Mouse (Mus musculus) c-Kit-positive CD71-negative TER-119-negative erythroid progenitor cells, embryonic 14.5 days (primary cell): ENCODE results near the gene Ank3.
"Not testable (repeated sequence)": the region's sequence is repeated elsewhere in the genome, so short reads cannot be mapped to it uniquely, and the experiment has no call there.

ENCODE experiments used
- DNase-seq: peaks from one replicate; pipeline ENCODE4 v3.0.0-alpha.2; 2013; ENCODE audit warnings: low read depth

Gene Ank3

GRCm38 (mm10) chr10:69902024-69902423, 503.5 kb downstream of the Ank3 start:
- DNase-seq, result no peak

- no peak for DNase-seq
Measured at GRCm38 (mm10) chr10:69904321-69904720, 505.7 kb downstream of the Ank3 start.

GRCm38 (mm10) chr10:69907795-69908764, 509.5 kb downstream of the Ank3 start:
- no peak for DNase-seq

DNA sequence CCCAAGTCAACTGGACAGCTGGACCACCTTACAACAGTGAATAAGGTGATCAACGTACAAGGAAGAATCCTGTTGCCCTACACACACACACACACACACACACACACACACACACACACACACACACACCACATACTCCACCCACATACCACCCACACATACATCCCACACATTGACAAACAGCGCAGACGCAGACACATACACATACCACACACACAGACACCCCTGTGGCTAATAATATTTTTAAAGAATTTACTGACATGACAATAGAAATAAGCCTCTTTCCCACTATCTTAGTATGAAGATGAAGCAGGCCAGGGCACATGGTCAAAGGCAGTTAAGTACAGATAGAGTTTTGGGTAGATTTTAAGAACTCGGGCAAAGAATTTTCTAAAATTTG, 511.3 kb downstream of the Ank3 start:
- no peak for DNase-seq

DNA sequence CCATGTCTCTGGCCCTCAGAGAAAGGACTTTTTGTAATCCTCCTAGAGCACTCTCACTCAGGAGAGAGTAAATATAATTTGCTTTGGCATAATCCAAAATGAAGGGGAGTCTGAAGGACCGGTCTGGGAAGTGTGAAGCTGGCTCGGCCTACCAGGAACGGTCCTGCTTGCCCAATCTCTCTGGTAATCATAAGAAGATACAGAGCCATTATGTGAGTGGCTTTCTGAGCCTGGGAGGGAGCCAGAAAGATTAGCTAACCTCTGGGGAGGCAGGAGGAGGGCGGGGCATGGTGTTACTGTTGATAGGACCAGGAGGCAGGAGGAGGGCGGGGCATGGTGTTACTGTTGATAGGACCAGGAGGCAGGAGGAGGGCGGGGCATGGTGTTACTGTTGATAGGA, 511.7 kb downstream of the Ank3 start:
- DNase-seq, result not testable (repeated sequence)

- not testable (repeated sequence) for DNase-seq
Measured at GRCm38 (mm10) chr10:69910726-69911125, 512.2 kb downstream of the Ank3 start.

DNA sequence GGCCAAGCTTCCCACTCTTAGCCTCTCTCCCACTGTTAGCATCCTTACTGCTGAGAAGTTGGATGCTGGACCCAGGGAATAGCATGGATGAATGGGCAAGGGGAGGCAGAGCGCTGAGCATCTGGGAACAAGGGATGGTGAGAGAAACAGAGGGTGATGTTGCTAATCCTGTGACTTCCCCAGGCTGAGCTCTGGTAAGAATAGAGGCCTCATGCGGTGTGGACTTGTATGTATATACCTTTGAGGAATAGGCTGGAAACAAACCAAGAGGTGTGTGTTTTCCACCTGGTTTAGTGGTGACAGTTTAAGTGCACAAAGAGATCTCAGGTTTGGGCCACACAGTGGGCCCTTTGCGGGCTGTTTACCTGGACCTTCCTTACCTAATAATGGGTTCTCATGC, 517.0 kb downstream of the Ank3 start:
- no peak for DNase-seq

DNA sequence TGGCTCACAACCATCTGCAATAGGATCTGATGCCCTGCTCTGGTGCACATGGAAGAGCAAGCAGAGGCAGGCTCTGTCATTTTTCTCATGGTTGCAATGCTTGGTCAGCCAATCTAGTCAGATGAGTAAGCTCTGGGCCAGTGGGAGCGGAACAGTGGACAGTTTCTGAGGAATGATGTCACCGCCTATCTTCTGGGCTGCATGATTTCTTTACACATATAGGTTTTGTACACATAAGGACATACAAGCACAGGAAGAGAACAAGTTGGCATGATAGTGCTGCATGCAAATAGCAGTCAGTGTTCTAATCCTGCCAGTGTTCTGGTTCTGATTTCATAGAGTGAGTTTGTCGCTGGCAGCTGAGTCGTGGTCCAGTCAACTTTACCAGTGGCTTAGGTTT, 517.6 kb downstream of the Ank3 start:
- DNase-seq, result no peak

- no peak for DNase-seq
Measured at GRCm38 (mm10) chr10:69916689-69917435, 518.3 kb downstream of the Ank3 start.

GRCm38 (mm10) chr10:69917711-69918110, 519.1 kb downstream of the Ank3 start:
- DNase-seq, result no peak

- DNase-seq, result no peak
Measured at GRCm38 (mm10) chr10:69918461-69919151, 520.0 kb downstream of the Ank3 start.

GRCm38 (mm10) chr10:69919152-69919492, 520.5 kb downstream of the Ank3 start:
- no peak for DNase-seq

DNA sequence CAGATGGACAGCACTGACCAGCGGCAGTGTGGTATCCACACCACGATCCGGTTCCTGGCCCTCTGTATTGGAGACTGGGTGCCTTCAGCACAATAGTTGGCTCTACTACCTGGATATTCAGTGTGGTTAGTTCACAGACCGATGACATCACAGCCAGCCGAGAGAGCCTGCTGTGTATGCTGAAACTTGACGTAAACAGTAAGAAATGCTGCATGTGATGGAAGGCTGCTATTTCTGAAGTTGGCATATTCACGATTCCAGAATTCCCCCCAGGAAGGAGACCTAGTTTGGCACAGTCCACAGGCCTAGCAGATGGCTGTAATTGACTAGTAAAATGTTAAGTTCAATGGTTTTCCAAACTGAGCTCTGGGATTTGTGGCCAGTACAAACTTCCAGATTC, 521.2 kb downstream of the Ank3 start:
- no peak for DNase-seq

GRCm38 (mm10) chr10:69922076-69922475, 523.5 kb downstream of the Ank3 start:
- no peak for DNase-seq

- no peak for DNase-seq
Measured at GRCm38 (mm10) chr10:69923801-69924200, 525.2 kb downstream of the Ank3 start.

GRCm38 (mm10) chr10:69924321-69924720, 525.7 kb downstream of the Ank3 start:
- DNase-seq, result no peak

DNA sequence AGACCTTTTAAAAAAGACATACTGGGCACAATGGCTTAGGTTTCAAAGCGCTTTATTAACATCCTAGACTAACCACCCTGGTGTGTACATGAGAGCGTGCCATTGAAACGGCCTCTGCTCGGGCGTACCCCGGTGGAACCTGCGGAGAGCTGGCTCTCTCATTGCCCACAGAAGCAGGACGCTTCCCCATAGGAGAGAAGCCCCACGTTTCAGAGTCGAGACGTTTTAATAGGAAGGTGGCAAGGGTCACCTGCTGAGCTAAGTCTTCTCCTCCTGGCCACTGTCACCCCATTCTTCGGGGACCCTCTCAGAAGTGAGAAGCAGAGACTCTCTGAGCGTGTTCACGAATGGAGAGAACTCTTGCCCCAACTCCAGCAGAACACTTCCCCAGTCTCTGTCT, 526.3 kb downstream of the Ank3 start:
- no peak for DNase-seq

DNA sequence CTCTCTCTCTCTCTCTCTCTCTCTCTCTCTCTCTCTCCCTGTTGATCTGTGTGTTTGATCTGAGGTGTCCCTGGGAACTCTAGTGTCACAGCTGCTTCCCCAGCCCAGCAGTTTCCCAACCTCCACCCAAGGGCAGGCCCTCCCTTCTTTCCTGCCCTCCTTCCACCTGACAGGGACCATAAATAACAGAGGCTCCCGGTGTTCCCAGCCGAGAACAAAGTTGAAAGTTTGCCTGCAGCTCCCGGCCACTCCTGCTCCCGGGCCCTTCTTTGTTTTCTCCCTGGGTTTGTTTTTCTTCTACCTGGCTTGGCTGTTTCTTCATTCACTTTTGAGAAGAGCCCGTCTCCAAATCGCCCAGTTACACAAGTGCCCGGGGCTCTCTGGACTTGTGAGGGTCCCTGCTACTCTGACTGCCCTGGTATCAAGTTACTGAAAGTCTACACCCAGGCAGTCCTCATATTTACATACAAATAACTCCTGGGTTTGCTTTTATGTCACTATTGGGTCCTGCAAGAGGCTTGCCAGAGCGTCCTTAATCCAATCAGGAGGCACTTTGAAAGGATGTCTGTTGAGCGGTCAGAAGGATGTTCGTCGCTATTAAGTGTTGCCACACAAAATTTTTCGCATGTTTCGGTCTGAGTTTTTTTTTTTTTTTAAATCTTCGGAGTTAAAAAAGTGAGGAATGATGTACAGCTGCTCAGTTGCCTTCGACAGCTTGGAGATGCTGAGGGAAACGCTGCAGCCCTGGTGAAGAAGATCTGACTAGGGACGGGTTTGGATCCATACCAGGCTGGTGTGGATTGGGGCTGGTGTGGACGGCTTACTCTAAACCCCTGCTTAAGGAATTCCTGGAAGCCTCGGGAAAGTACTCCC, 526.9 kb downstream of the Ank3 start:
- no peak for DNase-seq

DNA sequence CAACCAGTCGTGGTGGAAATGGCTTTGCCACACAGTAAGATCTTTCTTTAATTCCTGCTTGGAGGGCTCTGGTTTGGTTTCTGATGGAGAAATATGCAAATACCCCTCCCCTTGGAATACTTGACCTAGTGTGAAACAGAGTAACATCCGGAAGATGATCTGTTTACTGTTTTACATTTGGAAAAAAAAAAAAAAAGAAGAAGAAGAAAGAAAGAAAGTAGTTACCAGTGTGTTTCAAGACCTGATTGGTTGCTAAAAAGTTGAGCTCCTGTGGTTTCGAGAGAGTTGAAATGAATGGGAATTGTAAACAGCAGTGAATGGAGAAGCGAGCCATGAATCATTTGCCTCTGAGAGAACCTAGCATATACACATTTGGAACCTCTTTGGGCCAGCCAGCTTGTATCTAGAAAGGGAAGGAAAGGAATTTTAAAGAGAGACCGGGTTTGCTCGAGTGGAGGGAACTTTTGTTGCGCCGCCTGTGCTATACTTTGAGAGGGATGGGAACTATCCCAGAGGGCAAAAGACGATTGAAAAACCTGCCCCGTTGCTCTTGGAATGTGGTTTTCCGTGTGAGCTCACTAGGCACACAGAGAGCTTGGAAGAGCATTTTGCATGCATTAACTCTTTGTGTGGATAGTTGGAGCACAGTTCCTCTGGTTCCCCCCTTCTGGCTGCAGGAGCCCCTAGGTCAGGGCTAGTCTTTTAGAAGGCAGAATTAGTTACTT, 527.7 kb downstream of the Ank3 start:
- no peak for DNase-seq

- no peak for DNase-seq
Measured at GRCm38 (mm10) chr10:69927012-69927411, 528.4 kb downstream of the Ank3 start.

DNA sequence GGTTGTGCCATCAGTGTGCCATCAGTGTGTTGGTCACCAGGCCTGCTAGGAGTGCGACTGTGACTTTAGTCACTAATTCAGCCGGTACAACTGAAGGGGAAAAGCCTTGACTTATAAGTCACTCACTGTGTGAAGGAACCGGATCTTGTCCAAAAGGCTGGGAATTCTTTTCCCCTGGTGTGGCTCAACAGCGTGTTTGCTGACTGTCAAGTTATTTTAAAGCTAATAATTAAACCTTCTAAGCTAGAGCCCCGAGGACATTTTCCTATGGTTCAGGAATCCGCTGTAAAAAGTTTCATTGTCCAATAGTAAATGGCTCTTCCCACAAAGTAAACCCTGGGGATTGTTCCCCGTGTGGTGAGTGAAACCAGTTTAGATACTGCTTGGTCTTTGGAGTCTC, 529.8 kb downstream of the Ank3 start:
- no peak for DNase-seq
